Mouse (Mus musculus) neural tube, embryonic 12.5 days (tissue): ENCODE measurements around the gene Ptpn14. TPM values are rescaled to one million over a fixed set of nuclear protein-coding genes. Genes with fewer than 3 reads are reported as not detected.

Experiments
- ATAC-seq: fragments of 200-750 bp; cut with Nextera tagmentation; 2 replicates; pipeline ENCODE4 v1.8.0; 2017; ENCODE audit warnings: low read depth, mild to moderate bottlenecking, moderate TSS enrichment, moderate library complexity; ENCODE audit not compliant: low FRiP score
- H3K27ac ChIP-seq: fragments of 300-500 bp; sonication (generic); 2 replicates; pipeline ENCODE4 v1.5.1; 2016
- H3K27me3 ChIP-seq: fragments of 300-500 bp; sonication (generic); replicated peaks from 2 replicates; pipeline ENCODE4 v1.6.1; 2016; ENCODE audit warnings: mild to moderate bottlenecking
- H3K36me3 ChIP-seq: fragments of 300-500 bp; sonication (generic); 2 replicates; pipeline ENCODE4 v1.6.1; 2016; ENCODE audit warnings: mild to moderate bottlenecking
- H3K4me1 ChIP-seq: fragments of 300-500 bp; sonication (generic); 2 replicates; pipeline ENCODE4 v1.6.1; 2016
- H3K4me2 ChIP-seq: fragments of 300-500 bp; sonication (generic); replicated peaks from 2 replicates; pipeline ENCODE4 v1.6.1; 2016; ENCODE audit warnings: mild to moderate bottlenecking
- H3K4me3 ChIP-seq: fragments of 300-500 bp; sonication (generic); 2 replicates; pipeline ENCODE4 v1.5.1; 2016
- H3K9ac ChIP-seq: fragments of 300-500 bp; sonication (generic); 2 replicates; pipeline ENCODE4 v1.6.1; 2016; ENCODE audit warnings: mild to moderate bottlenecking
- H3K9me3 ChIP-seq: fragments of 300-500 bp; sonication (generic); 2 replicates; pipeline ENCODE4 v1.6.1; 2016; ENCODE audit warnings: mild to moderate bottlenecking
- WGBS: fragments of 180-500 bp; shearing (Covaris S2); methylation state at CpG from one replicate; pipeline ENCODE4 v1.1.7; 2016; 5-methylcytosine and 5-hydroxymethylcytosine counted together
- polyA plus RNA-seq: library from polyadenylated mRNA; unstranded; fragments of >200 nt; fragmentation: Nextera tagmentation; extraction: Ambion mirVana; gene quantifications from 2 replicates; pipeline ENCODE4 v1.2.1, GENCODE M21; 2016

Gene Ptpn14
- polyA plus RNA-seq, 1 experiment from 2014 or later, result 4.5 TPM

GRCm38 (mm10) chr1:189752245-189752644 lies 24.2 kb downstream of the Ptpn14 start:
- ATAC-seq, result no peak
- 83% methylated on average over 6 of the region's 6 CpGs for WGBS
- H3K36me3 ChIP-seq, result no peaks in the 10 kb centered on the region
- peaks cover 9% of the 10 kb centered on the region; the same call in 1 of the 2 replicates for H3K4me1 ChIP-seq
- H3K4me2 ChIP-seq, result no peak overlapping the region
- H3K27me3 ChIP-seq, result no peaks in the 10 kb centered on the region
- H3K9ac ChIP-seq, result no peak overlapping the region
- H3K27ac ChIP-seq, result no peak overlapping the region
- no peaks in the 10 kb centered on the region for H3K9me3 ChIP-seq
- no peak overlapping the region for H3K4me3 ChIP-seq

- Histone ChIP-seq H3K4me1 (peaks cover 9% of the 10 kb centered on the region; the same call in 1 of the 2 replicates), H3K9ac (no peak overlapping the region), H3K27me3 (no peaks in the 10 kb centered on the region), H3K36me3 (no peaks in the 10 kb centered on the region), H3K4me3 (no peak overlapping the region), H3K27ac (no peak overlapping the region), H3K9me3 (no peaks in the 10 kb centered on the region), H3K4me2 (no peak overlapping the region)
- ATAC-seq, result no peak
- WGBS, result 38% methylated on average over 8 of the region's 8 CpGs
Measured at GRCm38 (mm10) chr1:189755072-189755471, 27.0 kb downstream of the Ptpn14 start.

GRCm38 (mm10) chr1:189756306-189757053 lies 28.4 kb downstream of the Ptpn14 start:
- H3K36me3 ChIP-seq, result no peaks in the 10 kb centered on the region
- H3K4me2 ChIP-seq, result no peak overlapping the region; the same call in 1 of the 2 replicates
- H3K27ac ChIP-seq, result no peak overlapping the region
- H3K4me1 ChIP-seq, result peaks cover 11% of the 10 kb centered on the region; the same call in 1 of the 2 replicates
- no peak overlapping the region for H3K4me3 ChIP-seq
- no peaks in the 10 kb centered on the region for H3K27me3 ChIP-seq
- H3K9ac ChIP-seq, result no peak overlapping the region
- H3K9me3 ChIP-seq, result no peaks in the 10 kb centered on the region
- 37% methylated on average over 19 of the region's 19 CpGs for WGBS
- ATAC-seq, result peak; percentile 44; the same call in 1 of the 2 replicates

GRCm38 (mm10) chr1:189757054-189757408 lies 29.0 kb downstream of the Ptpn14 start:
- peaks cover 16% of the 10 kb centered on the region; the same call in 1 of the 2 replicates for H3K4me1 ChIP-seq
- H3K27ac ChIP-seq, result no peak overlapping the region
- no peak overlapping the region for H3K4me2 ChIP-seq
- 30% methylated on average over 7 of the region's 7 CpGs for WGBS
- no peaks in the 10 kb centered on the region for H3K36me3 ChIP-seq
- no peak overlapping the region for H3K9ac ChIP-seq
- H3K4me3 ChIP-seq, result no peak overlapping the region
- H3K27me3 ChIP-seq, result no peaks in the 10 kb centered on the region
- no peaks in the 10 kb centered on the region for H3K9me3 ChIP-seq
- ATAC-seq, result 0 out of 2 replicates have a peak, but pooled peaks have one; percentile 31

GRCm38 (mm10) chr1:189761581-189762021 lies 33.5 kb downstream of the Ptpn14 start:
- Histone ChIP-seq H3K9me3 (no peaks in the 10 kb centered on the region), H3K27me3 (no peaks in the 10 kb centered on the region), H3K27ac (no peak overlapping the region), H3K4me3 (no peak overlapping the region), H3K4me1 (peaks cover 25% of the 10 kb centered on the region), H3K9ac (no peak overlapping the region), H3K4me2 (no peak overlapping the region), H3K36me3 (no peaks in the 10 kb centered on the region)
- ATAC-seq, result no peak
- 9% methylated on average over 6 of the region's 6 CpGs for WGBS

- Histone ChIP-seq H3K27me3 (no peaks in the 10 kb centered on the region), H3K9ac (no peak overlapping the region), H3K4me1 (peaks cover 18% of the 10 kb centered on the region), H3K36me3 (no peaks in the 10 kb centered on the region), H3K27ac (no peak overlapping the region), H3K4me2 (no peak overlapping the region), H3K9me3 (no peaks in the 10 kb centered on the region), H3K4me3 (no peak overlapping the region)
- 75% methylated on average over 5 of the region's 5 CpGs for WGBS
- no peak for ATAC-seq
Measured at GRCm38 (mm10) chr1:189764258-189764657, 36.2 kb downstream of the Ptpn14 start.

- ATAC-seq, result no peak
Measured at GRCm38 (mm10) chr1:189767164-189767563, 39.1 kb downstream of the Ptpn14 start.

GRCm38 (mm10) chr1:189767910-189768309 lies 39.8 kb downstream of the Ptpn14 start:
- no peak overlapping the region for H3K27ac ChIP-seq
- no peak overlapping the region for H3K4me3 ChIP-seq
- 65% methylated on average over 9 of the region's 9 CpGs for WGBS
- H3K9me3 ChIP-seq, result no peaks in the 10 kb centered on the region
- no peaks in the 10 kb centered on the region for H3K27me3 ChIP-seq
- H3K36me3 ChIP-seq, result no peaks in the 10 kb centered on the region
- ATAC-seq, result no peak
- peaks cover 12% of the 10 kb centered on the region for H3K4me1 ChIP-seq
- H3K4me2 ChIP-seq, result no peak overlapping the region
- H3K9ac ChIP-seq, result no peak overlapping the region

More at GRCm38 (mm10) chr1:189767164-189767563, 39.1 kb downstream of the Ptpn14 start:
- Histone ChIP-seq H3K9me3 (no peaks in the 10 kb centered on the region), H3K4me2 (no peak overlapping the region), H3K9ac (no peak overlapping the region), H3K27me3 (no peaks in the 10 kb centered on the region), H3K27ac (no peak overlapping the region), H3K4me3 (no peak overlapping the region), H3K4me1 (peaks cover 12% of the 10 kb centered on the region), H3K36me3 (no peaks in the 10 kb centered on the region)
- WGBS, result 59% methylated on average over 10 of the region's 10 CpGs

- WGBS, result 94% methylated on average over 3 of the region's 3 CpGs
- no peaks in the 10 kb centered on the region for H3K9me3 ChIP-seq
- no peak overlapping the region for H3K27ac ChIP-seq
- H3K4me2 ChIP-seq, result no peak overlapping the region
- peaks cover 3% of the 10 kb centered on the region; the same call in 1 of the 2 replicates for H3K4me1 ChIP-seq
- H3K4me3 ChIP-seq, result no peak overlapping the region
- ATAC-seq, result no peak
- H3K36me3 ChIP-seq, result no peaks in the 10 kb centered on the region
- H3K9ac ChIP-seq, result no peak overlapping the region
- H3K27me3 ChIP-seq, result no peaks in the 10 kb centered on the region
Measured at GRCm38 (mm10) chr1:189770516-189770915, 42.4 kb downstream of the Ptpn14 start.

GRCm38 (mm10) chr1:189772707-189773106 lies 44.6 kb downstream of the Ptpn14 start:
- Histone ChIP-seq H3K4me3 (no peak overlapping the region), H3K4me2 (no peak overlapping the region), H3K27ac (no peak overlapping the region), H3K4me1 (peaks cover 10% of the 10 kb centered on the region; the same call in 1 of the 2 replicates), H3K36me3 (no peaks in the 10 kb centered on the region), H3K27me3 (no peaks in the 10 kb centered on the region), H3K9ac (no peak overlapping the region), H3K9me3 (no peaks in the 10 kb centered on the region)
- WGBS, result 93% methylated on average over 10 of the region's 10 CpGs
- ATAC-seq, result no peak

GRCm38 (mm10) chr1:189774778-189775177 lies 46.7 kb downstream of the Ptpn14 start:
- H3K9ac ChIP-seq, result no peak overlapping the region
- H3K4me1 ChIP-seq, result peaks cover 18% of the 10 kb centered on the region; the same call in 1 of the 2 replicates
- no peak overlapping the region for H3K4me3 ChIP-seq
- no peaks in the 10 kb centered on the region for H3K27me3 ChIP-seq
- WGBS, result 74% methylated on average over 1 of the region's 1 CpGs
- ATAC-seq, result no peak
- no peak overlapping the region for H3K27ac ChIP-seq
- H3K36me3 ChIP-seq, result no peaks in the 10 kb centered on the region
- H3K4me2 ChIP-seq, result no peak overlapping the region
- H3K9me3 ChIP-seq, result no peaks in the 10 kb centered on the region

- Histone ChIP-seq H3K9ac (no peak overlapping the region), H3K4me3 (no peak overlapping the region), H3K4me2 (no peak overlapping the region), H3K4me1 (0 out of 2 replicates have a peak, but pooled peaks cover 18% of the 10 kb centered on the region), H3K9me3 (no peaks in the 10 kb centered on the region), H3K27me3 (no peaks in the 10 kb centered on the region), H3K36me3 (no peaks in the 10 kb centered on the region), H3K27ac (no peak overlapping the region)
- no peak for ATAC-seq
- 78% methylated on average over 6 of the region's 6 CpGs for WGBS
Measured at GRCm38 (mm10) chr1:189777207-189777606, 49.1 kb downstream of the Ptpn14 start.
